Mouse (Mus musculus): Measurements from ENCODE around the gene Vps41.

DNA sequence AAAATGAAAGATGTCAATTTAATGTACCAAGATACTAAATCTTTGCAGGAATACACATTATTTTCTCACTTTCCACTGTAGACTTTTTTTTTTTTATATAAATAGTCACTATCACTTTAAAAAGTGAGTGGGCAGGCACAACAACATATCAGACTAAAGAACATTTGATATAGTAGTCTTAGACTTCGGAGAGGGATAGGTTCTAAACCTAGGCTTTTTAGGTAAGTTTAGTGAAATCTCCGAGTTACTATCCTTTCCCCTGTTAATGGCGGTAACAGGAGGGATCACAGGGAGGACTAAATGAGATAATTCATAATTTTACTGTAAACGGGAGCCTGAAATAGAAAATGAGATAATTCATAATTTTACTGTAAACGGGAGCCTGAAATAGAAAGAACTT is 379 bp upstream of the Vps41 start:
- TF ChIP-seq POLR2A (IDR thresholded peaks at IDR 0.05; ENCODE audit: borderline replicate concordance, low read depth, low read length) (no peak), CTCF (IDR thresholded peaks at IDR 0.05; ENCODE audit: low read depth, low read length) (no peak)

Measured in bone marrow macrophage, adult 2 months (primary cell).